Mouse (Mus musculus) NIH3T3 (cell line): ENCODE data around the gene Snx9.

Experiments
- DNase-seq: peaks from one replicate; pipeline ENCODE4 v3.0.0-alpha.2; 2012; ENCODE audit warnings: low read depth

Snx9 gene

GRCm38 (mm10) chr17:5929031-5929430 lies 87.9 kb downstream of the Snx9 start:
- no peak for DNase-seq

GRCm38 (mm10) chr17:5932161-5932560 lies 91.0 kb downstream of the Snx9 start:
- no peak for DNase-seq

- DNase-seq: peak; percentile 22
Measured at GRCm38 (mm10) chr17:5934554-5935324, 93.6 kb downstream of the Snx9 start.

- peak; percentile 72 for DNase-seq
Measured at GRCm38 (mm10) chr17:5935680-5936079, 94.6 kb downstream of the Snx9 start.

GRCm38 (mm10) chr17:5936276-5936675 lies 95.1 kb downstream of the Snx9 start:
- DNase-seq: no peak

GRCm38 (mm10) chr17:5937441-5937840 lies 96.3 kb downstream of the Snx9 start:
- peak; percentile 66 for DNase-seq

GRCm38 (mm10) chr17:5939871-5940270 lies 98.7 kb downstream of the Snx9 start:
- no peak for DNase-seq

- peak; percentile 91 for DNase-seq
Measured at GRCm38 (mm10) chr17:5940792-5941191, 99.7 kb downstream of the Snx9 start.

GRCm38 (mm10) chr17:5941230-5942043 lies 100.3 kb downstream of the Snx9 start, which contains the start of gene Synj2:
Gene Synj2, plus strand, starts transcription at chr17:5941280.
- DNase-seq: peak; percentile 83

- DNase-seq: peak; percentile 48
Measured at GRCm38 (mm10) chr17:5942156-5942555, 101.0 kb downstream of the Snx9 start.

- no peak for DNase-seq
Measured at GRCm38 (mm10) chr17:5943053-5943452, 101.9 kb downstream of the Snx9 start.

- DNase-seq: no peak
Measured at GRCm38 (mm10) chr17:5947039-5947438, 105.9 kb downstream of the Snx9 start.

- DNase-seq: no peak
Measured at GRCm38 (mm10) chr17:5952455-5952854, 111.3 kb downstream of the Snx9 start.

GRCm38 (mm10) chr17:5956350-5957000 lies 115.3 kb downstream of the Snx9 start:
- no peak for DNase-seq

- peak; percentile 72 for DNase-seq
Measured at GRCm38 (mm10) chr17:5957097-5957496, 116.0 kb downstream of the Snx9 start.

GRCm38 (mm10) chr17:5958229-5958628 lies 117.1 kb downstream of the Snx9 start:
- DNase-seq: no peak

- DNase-seq: no peak
Measured at GRCm38 (mm10) chr17:5958636-5959035, 117.5 kb downstream of the Snx9 start.

- no peak for DNase-seq
Measured at GRCm38 (mm10) chr17:5959096-5959495, 118.0 kb downstream of the Snx9 start.

GRCm38 (mm10) chr17:5959802-5960201 lies 118.7 kb downstream of the Snx9 start:
- DNase-seq: peak; percentile 30

GRCm38 (mm10) chr17:5963766-5964165 lies 122.6 kb downstream of the Snx9 start:
- no peak for DNase-seq

- DNase-seq: no peak
Measured at GRCm38 (mm10) chr17:5965084-5965781, 124.1 kb downstream of the Snx9 start.

GRCm38 (mm10) chr17:5966706-5967105 lies 125.6 kb downstream of the Snx9 start:
- no peak for DNase-seq
